Mouse (Mus musculus): Measurements from ENCODE around the gene Fam89a. TPM values are rescaled to one million over a fixed set of nuclear protein-coding genes. Genes with fewer than 3 reads are reported as not detected.

The Fam89a gene
- polyA plus RNA-seq, 1 experiment from 2014 or later, result 1.2 TPM

DNA sequence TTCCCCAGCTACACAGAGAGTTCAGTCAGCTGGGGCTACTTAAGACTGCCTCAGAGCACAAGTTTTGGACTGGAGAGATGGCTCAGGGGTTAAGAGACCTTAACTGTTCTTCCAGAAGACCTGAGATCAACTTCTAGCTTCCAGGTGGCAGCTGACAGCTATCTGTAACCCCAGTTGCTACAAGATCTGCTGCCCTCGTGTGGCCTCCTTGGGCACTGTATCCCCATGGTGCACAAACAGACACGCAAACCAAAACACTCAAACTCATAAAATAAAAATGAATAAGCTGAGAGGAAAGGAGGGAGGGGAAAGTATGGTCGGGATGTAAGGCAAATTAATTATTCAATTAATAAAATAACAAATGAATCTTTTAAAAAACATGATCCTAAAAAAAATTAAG is 6.9 kb upstream of the Fam89a start:
- no peak overlapping the region for H3K9ac ChIP-seq (ENCODE audit: low read length)

DNA sequence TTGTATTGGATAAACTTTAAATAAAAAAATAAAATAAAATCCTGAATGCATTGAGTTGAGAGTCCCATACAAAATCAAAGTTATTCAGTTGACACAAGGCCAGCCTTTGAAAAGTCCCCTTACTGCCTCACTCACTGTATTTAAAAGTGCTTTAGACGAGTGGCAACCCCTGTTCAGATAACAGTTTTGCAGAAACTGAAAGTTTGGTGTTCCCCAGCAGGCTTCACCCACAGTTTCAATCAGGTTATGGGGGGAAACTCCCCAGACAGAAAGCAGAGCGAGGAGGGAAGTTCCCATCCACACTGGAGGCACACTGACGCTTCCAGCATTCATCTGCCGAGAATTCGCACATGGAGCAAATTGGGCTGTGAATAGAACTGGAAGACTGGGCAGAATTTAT is 5.0 kb upstream of the Fam89a start:
- Histone ChIP-seq H3K4me1 (replicated peaks; ENCODE audit: control insufficient read depth, insufficient read depth, low read length) (peaks cover 5% of the 10 kb centered on the region; the same call in 1 of the 2 replicates), H3K36me3 (ENCODE audit: control insufficient read depth, insufficient read depth, low read length) (no peaks in the 10 kb centered on the region), H3K9me3 (ENCODE audit: control insufficient read depth, low read length) (no peaks in the 10 kb centered on the region), H3K4me3 (ENCODE audit: low read depth, low read length) (no peak overlapping the region), H3K4me2 (ENCODE audit: low read depth, low read length, severe bottlenecking) (no peak overlapping the region), H3K27me3 (ENCODE audit: control insufficient read depth, insufficient read depth, low read length) (peaks cover 17% of the 10 kb centered on the region), H3K9ac (ENCODE audit: low read length) (no peak overlapping the region), H3K27ac (ENCODE audit: low read depth, low read length) (no peak overlapping the region)
- ATAC-seq (replicated peaks; ENCODE audit: low FRiP score) (no peak), DNase-seq (ENCODE audit: low spot score) (no peak)
- WGBS, result 63% methylated on average over 5 of the region's 5 CpGs

More for the DNA sequence above, 6.9 kb upstream of the Fam89a start:
- Histone ChIP-seq H3K27ac (ENCODE audit: low read depth, low read length) (no peak overlapping the region), H3K4me2 (ENCODE audit: low read depth, low read length, severe bottlenecking) (no peak overlapping the region), H3K4me3 (ENCODE audit: low read depth, low read length) (no peak overlapping the region), H3K9me3 (ENCODE audit: control insufficient read depth, low read length) (no peaks in the 10 kb centered on the region), H3K27me3 (ENCODE audit: control insufficient read depth, insufficient read depth, low read length) (no peaks in the 10 kb centered on the region), H3K4me1 (replicated peaks; ENCODE audit: control insufficient read depth, insufficient read depth, low read length) (peaks cover 3% of the 10 kb centered on the region; the same call in 1 of the 2 replicates), H3K36me3 (ENCODE audit: control insufficient read depth, insufficient read depth, low read length) (no peaks in the 10 kb centered on the region)
- no peak for ATAC-seq (replicated peaks; ENCODE audit: low FRiP score)
- 43% methylated on average over 3 of the region's 3 CpGs for WGBS
- DNase-seq (ENCODE audit: low spot score), result no peak

DNA sequence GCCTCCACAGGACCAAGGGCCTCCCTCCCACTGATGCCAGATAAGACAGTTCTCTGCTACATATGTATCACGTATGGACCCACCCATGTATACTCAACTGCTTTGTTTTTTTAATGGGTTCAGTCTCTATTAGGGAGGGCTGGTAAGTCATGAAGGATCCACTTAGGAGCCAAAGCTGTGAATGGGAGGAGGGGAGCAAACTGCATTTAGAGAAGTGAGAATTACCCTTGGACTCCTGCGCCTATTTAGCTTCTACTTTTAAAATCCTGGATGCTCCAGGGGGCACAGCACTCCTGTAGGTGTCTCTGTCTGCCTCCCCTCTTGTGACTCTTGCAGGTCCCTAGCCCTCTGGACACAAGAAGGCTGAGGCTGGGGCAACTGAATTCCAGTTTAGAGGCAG is 4.5 kb upstream of the Fam89a start:
- no peak for DNase-seq (ENCODE audit: low spot score)
- no peak overlapping the region for H3K27ac ChIP-seq (ENCODE audit: low read depth, low read length)
- no peak overlapping the region for H3K4me3 ChIP-seq (ENCODE audit: low read depth, low read length)
- H3K4me2 ChIP-seq (ENCODE audit: low read depth, low read length, severe bottlenecking), result no peak overlapping the region
- 71% methylated on average over 2 of the region's 2 CpGs for WGBS
- peaks cover 22% of the 10 kb centered on the region for H3K27me3 ChIP-seq (ENCODE audit: control insufficient read depth, insufficient read depth, low read length)
- no peak for ATAC-seq (replicated peaks; ENCODE audit: low FRiP score)
- H3K9ac ChIP-seq (ENCODE audit: low read length), result no peak overlapping the region
- H3K4me1 ChIP-seq (replicated peaks; ENCODE audit: control insufficient read depth, insufficient read depth, low read length), result peaks cover 7% of the 10 kb centered on the region; the same call in 1 of the 2 replicates
- no peaks in the 10 kb centered on the region for H3K36me3 ChIP-seq (ENCODE audit: control insufficient read depth, insufficient read depth, low read length)
- H3K9me3 ChIP-seq (ENCODE audit: control insufficient read depth, low read length), result no peaks in the 10 kb centered on the region

DNA sequence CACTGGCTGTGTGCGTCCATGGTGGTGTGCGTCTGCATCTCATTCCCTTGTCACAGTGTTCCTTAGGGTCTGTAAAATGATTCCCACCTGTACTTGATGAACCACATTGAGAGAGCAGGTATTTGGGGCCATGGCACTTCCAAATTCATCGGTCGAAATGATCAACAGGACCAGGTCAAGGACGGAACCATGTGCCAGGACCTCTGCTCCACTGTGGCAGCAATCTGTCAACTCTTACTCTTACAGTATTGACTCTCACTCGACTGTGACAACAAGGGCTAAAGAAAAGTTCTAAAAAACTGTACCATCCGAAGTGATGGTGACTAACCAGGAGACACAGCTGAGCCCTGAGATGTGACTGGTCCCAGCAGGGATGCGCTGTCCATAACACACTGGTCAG is 3.8 kb upstream of the Fam89a start:
- H3K36me3 ChIP-seq (ENCODE audit: control insufficient read depth, insufficient read depth, low read length), result no peaks in the 10 kb centered on the region
- H3K9me3 ChIP-seq (ENCODE audit: control insufficient read depth, low read length), result no peaks in the 10 kb centered on the region
- no peak overlapping the region for H3K4me2 ChIP-seq (ENCODE audit: low read depth, low read length, severe bottlenecking)
- no peak overlapping the region for H3K27ac ChIP-seq (ENCODE audit: low read depth, low read length)
- H3K4me3 ChIP-seq (ENCODE audit: low read depth, low read length), result no peak overlapping the region
- no peak overlapping the region for H3K9ac ChIP-seq (ENCODE audit: low read length)
- no peak for ATAC-seq (replicated peaks; ENCODE audit: low FRiP score)
- 84% methylated on average over 8 of the region's 8 CpGs for WGBS
- peaks cover 29% of the 10 kb centered on the region for H3K27me3 ChIP-seq (ENCODE audit: control insufficient read depth, insufficient read depth, low read length)
- peaks cover 8% of the 10 kb centered on the region; the same call in 1 of the 2 replicates for H3K4me1 ChIP-seq (replicated peaks; ENCODE audit: control insufficient read depth, insufficient read depth, low read length)
- no peak for DNase-seq (ENCODE audit: low spot score)

DNA sequence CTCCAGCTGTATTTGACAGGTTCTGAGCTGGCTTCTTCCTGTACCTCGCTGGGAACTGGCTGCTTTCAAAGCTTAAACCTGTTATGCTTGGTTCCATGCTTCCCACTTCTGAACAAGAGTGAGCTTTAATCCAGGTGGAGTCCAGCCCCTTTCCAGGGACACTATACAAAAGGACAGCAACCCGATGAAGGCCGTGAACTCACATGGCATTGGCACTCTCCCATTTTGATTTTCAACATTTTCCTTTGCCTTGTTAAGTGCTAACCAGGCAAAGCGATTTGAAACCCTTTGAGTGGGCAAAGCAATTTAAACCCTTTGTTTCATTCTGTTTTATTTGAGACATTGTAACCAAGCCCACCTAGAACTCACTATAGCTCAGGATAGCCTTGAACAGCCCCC is 3.2 kb upstream of the Fam89a start:
- 40% methylated on average over 4 of the region's 4 CpGs for WGBS
- Histone ChIP-seq H3K4me1 (replicated peaks; ENCODE audit: control insufficient read depth, insufficient read depth, low read length) (peaks cover 8% of the 10 kb centered on the region; the same call in 1 of the 2 replicates), H3K36me3 (ENCODE audit: control insufficient read depth, insufficient read depth, low read length) (no peaks in the 10 kb centered on the region), H3K27me3 (ENCODE audit: control insufficient read depth, insufficient read depth, low read length) (peaks cover 35% of the 10 kb centered on the region), H3K4me2 (ENCODE audit: low read depth, low read length, severe bottlenecking) (no peak overlapping the region), H3K9ac (ENCODE audit: low read length) (no peak overlapping the region), H3K4me3 (ENCODE audit: low read depth, low read length) (no peak overlapping the region), H3K9me3 (ENCODE audit: control insufficient read depth, low read length) (no peaks in the 10 kb centered on the region), H3K27ac (ENCODE audit: low read depth, low read length) (no peak overlapping the region)
- ATAC-seq (replicated peaks; ENCODE audit: low FRiP score) (no peak), DNase-seq (ENCODE audit: low spot score) (no peak)

DNA sequence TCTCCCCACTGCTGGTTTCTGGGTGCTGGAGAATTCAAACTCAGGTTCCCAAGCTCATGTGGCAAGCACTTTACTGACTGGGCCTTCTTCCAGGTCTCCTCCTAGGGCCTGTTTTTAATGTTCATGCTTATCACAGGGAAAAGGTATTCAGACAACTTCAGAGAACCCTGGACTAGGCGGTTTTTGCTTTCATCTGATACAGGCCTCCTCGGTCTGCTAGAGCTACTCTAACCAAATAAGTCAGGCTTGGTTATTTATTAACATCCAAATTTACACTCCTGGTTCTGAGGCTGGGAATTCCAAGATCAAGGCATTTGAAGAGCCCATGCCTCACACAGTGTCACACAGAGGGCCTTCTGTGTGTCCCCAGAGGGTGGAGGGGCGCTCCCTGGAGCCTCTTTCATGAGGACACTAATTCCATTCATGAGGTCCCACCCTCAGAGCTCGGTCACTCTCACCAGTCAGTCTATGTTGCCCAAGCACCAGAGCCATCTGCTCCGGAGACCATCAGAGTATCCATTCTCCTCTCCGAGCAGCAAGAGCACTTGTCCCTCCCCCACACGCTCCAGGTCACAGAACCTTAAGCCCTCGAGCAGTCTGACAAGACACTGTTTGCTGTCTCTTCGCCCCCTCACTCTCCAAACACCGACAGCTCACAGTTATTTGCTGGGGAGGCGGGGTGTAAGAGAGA is 2.6 kb upstream of the Fam89a start:
- Histone ChIP-seq H3K36me3 (ENCODE audit: control insufficient read depth, insufficient read depth, low read length) (no peaks in the 10 kb centered on the region), H3K27ac (ENCODE audit: low read depth, low read length) (no peak overlapping the region), H3K9me3 (ENCODE audit: control insufficient read depth, low read length) (no peaks in the 10 kb centered on the region), H3K4me2 (ENCODE audit: low read depth, low read length, severe bottlenecking) (0 out of 2 replicates have a peak overlapping the region, but pooled peaks have one; percentile 5), H3K9ac (ENCODE audit: low read length) (no peak overlapping the region), H3K4me3 (ENCODE audit: low read depth, low read length) (no peak overlapping the region), H3K4me1 (replicated peaks; ENCODE audit: control insufficient read depth, insufficient read depth, low read length) (peaks cover 8% of the 10 kb centered on the region; the same call in 1 of the 2 replicates), H3K27me3 (ENCODE audit: control insufficient read depth, insufficient read depth, low read length) (peaks cover 37% of the 10 kb centered on the region)
- WGBS, result 20% methylated on average over 11 of the region's 11 CpGs
- ATAC-seq (replicated peaks; ENCODE audit: low FRiP score) (no peak), DNase-seq (ENCODE audit: low spot score) (no peak)

DNA sequence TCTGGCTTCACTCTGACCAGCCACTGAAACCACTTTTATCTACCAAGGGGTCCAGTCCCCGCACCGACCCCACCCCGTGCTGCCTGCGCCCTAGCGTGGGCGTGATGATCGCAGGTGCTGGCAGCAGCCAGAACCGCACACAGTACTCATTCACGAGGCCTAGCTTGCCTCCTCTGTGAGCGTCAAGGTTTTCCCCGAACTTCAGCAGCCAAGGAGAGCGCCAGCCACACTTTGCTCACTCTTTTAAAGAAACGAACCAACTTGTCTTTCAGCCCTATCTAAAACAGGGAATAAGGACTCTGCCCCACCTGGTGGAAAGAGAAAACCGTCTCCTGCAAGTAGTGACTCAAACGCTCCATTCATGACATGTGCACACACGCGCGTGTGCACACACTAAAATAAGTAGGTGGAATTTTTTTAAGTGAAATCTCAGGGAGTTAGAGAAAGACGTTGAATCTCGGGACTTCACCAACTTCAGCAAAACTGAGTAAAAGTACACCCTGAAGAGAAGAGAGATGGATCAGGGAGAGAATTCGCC is 762 bp upstream of the Fam89a start:
- Histone ChIP-seq H3K27me3 (ENCODE audit: control insufficient read depth, insufficient read depth, low read length) (peaks cover 37% of the 10 kb centered on the region), H3K9me3 (ENCODE audit: control insufficient read depth, low read length) (no peaks in the 10 kb centered on the region), H3K4me1 (replicated peaks; ENCODE audit: control insufficient read depth, insufficient read depth, low read length) (peaks cover 8% of the 10 kb centered on the region; the same call in 1 of the 2 replicates), H3K4me2 (ENCODE audit: low read depth, low read length, severe bottlenecking) (no peak overlapping the region), H3K36me3 (ENCODE audit: control insufficient read depth, insufficient read depth, low read length) (no peaks in the 10 kb centered on the region), H3K4me3 (ENCODE audit: low read depth, low read length) (no peak overlapping the region), H3K9ac (ENCODE audit: low read length) (no peak overlapping the region), H3K27ac (ENCODE audit: low read depth, low read length) (no peak overlapping the region)
- ATAC-seq (replicated peaks; ENCODE audit: low FRiP score) (no peak), DNase-seq (ENCODE audit: low spot score) (no peak)
- 30% methylated on average over 21 of the region's 21 CpGs for WGBS

DNA sequence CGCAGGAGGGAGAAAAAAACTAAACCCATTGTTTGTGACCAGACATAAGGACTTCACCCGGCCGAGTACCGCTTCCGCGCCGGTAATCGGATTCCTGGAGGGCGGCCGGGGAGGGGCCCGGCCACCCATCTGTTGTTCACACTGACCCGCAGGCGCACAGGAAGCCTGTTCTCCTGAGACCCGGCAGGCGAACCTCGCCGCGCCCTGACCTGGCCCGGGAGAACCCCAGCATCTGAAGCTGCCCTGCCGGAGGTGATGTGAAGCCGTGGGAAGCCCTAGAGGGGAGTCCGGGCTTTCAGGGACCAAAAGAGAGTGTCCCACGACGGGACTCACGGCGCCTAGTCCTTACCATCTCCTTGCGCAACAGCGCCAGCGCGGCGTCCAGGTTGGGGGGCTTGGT is 441 bp downstream of the Fam89a start:
- WGBS, result under 1% methylated on average over 31 of the region's 31 CpGs
- Histone ChIP-seq H3K27ac (ENCODE audit: low read depth, low read length) (no peak overlapping the region), H3K9ac (ENCODE audit: low read length) (peak overlapping the region; percentile 27), H3K9me3 (ENCODE audit: control insufficient read depth, low read length) (no peaks in the 10 kb centered on the region), H3K36me3 (ENCODE audit: control insufficient read depth, insufficient read depth, low read length) (no peaks in the 10 kb centered on the region), H3K27me3 (ENCODE audit: control insufficient read depth, insufficient read depth, low read length) (peaks cover 37% of the 10 kb centered on the region), H3K4me2 (ENCODE audit: low read depth, low read length, severe bottlenecking) (peak overlapping the region; percentile 74), H3K4me1 (replicated peaks; ENCODE audit: control insufficient read depth, insufficient read depth, low read length) (peaks cover 8% of the 10 kb centered on the region; the same call in 1 of the 2 replicates), H3K4me3 (ENCODE audit: low read depth, low read length) (peak overlapping the region; percentile 49)
- DNase-seq (ENCODE audit: low spot score) (no peak), ATAC-seq (replicated peaks; ENCODE audit: low FRiP score) (no peak)

DNA sequence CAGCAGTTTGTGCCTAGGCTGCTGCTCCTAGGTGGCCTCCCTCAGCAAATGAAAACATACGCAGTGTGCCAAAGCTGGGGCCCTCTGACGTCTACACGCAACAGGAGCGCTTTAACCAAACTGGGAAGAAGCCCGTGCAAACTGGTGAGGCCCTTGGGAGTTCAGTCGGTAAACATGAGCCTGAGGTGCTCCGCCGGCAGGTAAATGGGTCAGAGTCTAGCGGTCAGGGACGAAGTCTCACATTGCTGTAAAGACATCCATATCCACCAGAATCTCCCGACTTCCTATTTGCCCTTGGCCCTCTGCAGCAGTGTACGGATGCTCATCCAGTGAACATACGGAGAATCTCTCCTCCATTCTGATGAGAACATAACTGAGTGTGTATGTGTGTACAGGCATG is 5.0 kb downstream of the Fam89a start:
- no peak overlapping the region for H3K4me2 ChIP-seq (ENCODE audit: low read depth, low read length, severe bottlenecking)
- DNase-seq (ENCODE audit: low spot score) (no peak), ATAC-seq (replicated peaks; ENCODE audit: low FRiP score) (no peak)
- 79% methylated on average over 13 of the region's 13 CpGs for WGBS
- peaks cover 3% of the 10 kb centered on the region; the same call in 1 of the 2 replicates for H3K4me1 ChIP-seq (replicated peaks; ENCODE audit: control insufficient read depth, insufficient read depth, low read length)
- H3K27me3 ChIP-seq (ENCODE audit: control insufficient read depth, insufficient read depth, low read length), result peaks cover 21% of the 10 kb centered on the region
- no peak overlapping the region for H3K4me3 ChIP-seq (ENCODE audit: low read depth, low read length)
- no peaks in the 10 kb centered on the region for H3K36me3 ChIP-seq (ENCODE audit: control insufficient read depth, insufficient read depth, low read length)
- no peak overlapping the region for H3K9ac ChIP-seq (ENCODE audit: low read length)
- no peak overlapping the region for H3K27ac ChIP-seq (ENCODE audit: low read depth, low read length)
- H3K9me3 ChIP-seq (ENCODE audit: control insufficient read depth, low read length), result no peaks in the 10 kb centered on the region
